Mouse (Mus musculus) neural tube, embryonic 12.5 days (tissue): ENCODE data around the gene Mpnd. TPM values are rescaled to one million over a fixed set of nuclear protein-coding genes. Genes with fewer than 3 reads are reported as not detected.

Source experiments
- ATAC-seq: fragments of 200-750 bp; cut with Nextera tagmentation; 2 replicates; pipeline ENCODE4 v1.8.0; 2017; ENCODE audit warnings: low read depth, mild to moderate bottlenecking, moderate TSS enrichment, moderate library complexity; ENCODE audit not compliant: low FRiP score
- H3K27ac ChIP-seq: fragments of 300-500 bp; sonication (generic); 2 replicates; pipeline ENCODE4 v1.5.1; 2016
- H3K27me3 ChIP-seq: fragments of 300-500 bp; sonication (generic); replicated peaks from 2 replicates; pipeline ENCODE4 v1.6.1; 2016; ENCODE audit warnings: mild to moderate bottlenecking
- H3K36me3 ChIP-seq: fragments of 300-500 bp; sonication (generic); 2 replicates; pipeline ENCODE4 v1.6.1; 2016; ENCODE audit warnings: mild to moderate bottlenecking
- H3K4me1 ChIP-seq: fragments of 300-500 bp; sonication (generic); 2 replicates; pipeline ENCODE4 v1.6.1; 2016
- H3K4me2 ChIP-seq: fragments of 300-500 bp; sonication (generic); replicated peaks from 2 replicates; pipeline ENCODE4 v1.6.1; 2016; ENCODE audit warnings: mild to moderate bottlenecking
- H3K4me3 ChIP-seq: fragments of 300-500 bp; sonication (generic); 2 replicates; pipeline ENCODE4 v1.5.1; 2016
- H3K9ac ChIP-seq: fragments of 300-500 bp; sonication (generic); 2 replicates; pipeline ENCODE4 v1.6.1; 2016; ENCODE audit warnings: mild to moderate bottlenecking
- H3K9me3 ChIP-seq: fragments of 300-500 bp; sonication (generic); 2 replicates; pipeline ENCODE4 v1.6.1; 2016; ENCODE audit warnings: mild to moderate bottlenecking
- WGBS: fragments of 180-500 bp; shearing (Covaris S2); methylation state at CpG from one replicate; pipeline ENCODE4 v1.1.7; 2016; 5-methylcytosine and 5-hydroxymethylcytosine counted together
- polyA plus RNA-seq: library from polyadenylated mRNA; unstranded; fragments of >200 nt; fragmentation: Nextera tagmentation; extraction: Ambion mirVana; gene quantifications from 2 replicates; pipeline ENCODE4 v1.2.1, GENCODE M21; 2016

Gene Mpnd
- 209 and 214 TPM in 2 replicates for polyA plus RNA-seq

GRCm38 (mm10) chr17:56005415-56006061 is at the start of gene Mpnd, which contains the start of gene Stap2:
Gene Mpnd (plus strand): TSS chr17:56005711.
Gene Stap2 (minus strand): TSS chr17:56005584.
- 0 out of 2 replicates have a peak within 1 kb of the TSS, but pooled peaks have one; percentile 6 for H3K9ac ChIP-seq
- no peak for ATAC-seq
- H3K4me3 ChIP-seq: no peak within 1 kb of the TSS
- H3K9me3 ChIP-seq: no peaks in the 10 kb centered on the region
- H3K27me3 ChIP-seq: peaks cover 9% of the 10 kb centered on the region
- WGBS: 58% methylated on average over 13 of the region's 13 CpGs
- H3K4me1 ChIP-seq: peaks cover 15% of the 10 kb centered on the region
- H3K36me3 ChIP-seq: no peaks in the 10 kb centered on the region
- no peak within 1 kb of the TSS for H3K27ac ChIP-seq
- no peak within 1 kb of the TSS for H3K4me2 ChIP-seq

- WGBS: under 1% methylated on average over 26 of the region's 26 CpGs
- Histone ChIP-seq H3K4me3 (peak overlapping the region; percentile 43), H3K4me2 (peak overlapping the region; percentile 78), H3K4me1 (peaks cover 31% of the 10 kb centered on the region), H3K9me3 (no peaks in the 10 kb centered on the region), H3K9ac (peak overlapping the region; percentile 54), H3K36me3 (peaks cover 4% of the 10 kb centered on the region; the same call in 1 of the 2 replicates), H3K27ac (no peak overlapping the region), H3K27me3 (peaks cover 13% of the 10 kb centered on the region; the same call in 1 of the 2 replicates)
- ATAC-seq: peak; percentile 27
These were observed 49.4 kb upstream of the Mpnd start for GRCm38 (mm10) chr17:55956129-55956528.

GRCm38 (mm10) chr17:55956591-55956990 is 48.9 kb upstream of the Mpnd start:
- Histone ChIP-seq H3K36me3 (peaks cover 8% of the 10 kb centered on the region; the same call in 1 of the 2 replicates), H3K4me2 (peak overlapping the region; percentile 78), H3K4me3 (peak overlapping the region; percentile 43), H3K9me3 (no peaks in the 10 kb centered on the region), H3K4me1 (peaks cover 31% of the 10 kb centered on the region), H3K9ac (peak overlapping the region; percentile 54; the same call in 1 of the 2 replicates), H3K27me3 (peaks cover 13% of the 10 kb centered on the region; the same call in 1 of the 2 replicates), H3K27ac (no peak overlapping the region)
- 0 out of 2 replicates have a peak, but pooled peaks have one; percentile 0 for ATAC-seq
- WGBS: 39% methylated on average over 6 of the region's 6 CpGs

DNA sequence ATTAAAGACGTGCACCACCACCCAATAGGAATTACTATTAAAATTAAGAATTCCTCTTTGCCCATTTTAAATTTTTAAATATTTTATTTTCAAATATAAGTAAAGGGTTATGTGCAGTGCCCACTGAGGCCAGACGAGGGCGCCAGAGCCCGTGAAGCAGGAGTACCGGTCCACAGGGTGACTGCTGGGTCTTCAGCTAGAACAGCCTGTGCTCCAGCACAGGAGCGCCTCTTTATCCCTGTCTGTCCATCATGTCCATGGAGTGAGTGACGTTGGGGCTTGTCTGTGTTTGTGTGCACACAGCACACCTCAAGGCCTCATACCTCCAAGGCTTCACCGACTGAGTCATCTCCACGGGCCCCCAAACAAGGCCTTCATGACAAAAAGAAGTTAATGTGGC is 48.3 kb upstream of the Mpnd start:
- 12% methylated on average over 9 of the region's 9 CpGs for WGBS
- Histone ChIP-seq H3K27ac (no peak overlapping the region), H3K4me3 (no peak overlapping the region), H3K27me3 (peaks cover 13% of the 10 kb centered on the region; the same call in 1 of the 2 replicates), H3K9me3 (no peaks in the 10 kb centered on the region), H3K9ac (no peak overlapping the region), H3K4me1 (peaks cover 31% of the 10 kb centered on the region), H3K36me3 (peaks cover 14% of the 10 kb centered on the region), H3K4me2 (peak overlapping the region; percentile 78)
- ATAC-seq: 0 out of 2 replicates have a peak, but pooled peaks have one; percentile 43

- ATAC-seq: no peak
- peaks cover 19% of the 10 kb centered on the region for H3K36me3 ChIP-seq
- peaks cover 7% of the 10 kb centered on the region; the same call in 1 of the 2 replicates for H3K27me3 ChIP-seq
- no peaks in the 10 kb centered on the region for H3K9me3 ChIP-seq
- WGBS: 76% methylated on average over 12 of the region's 13 CpGs
- peak overlapping the region; percentile 64 for H3K9ac ChIP-seq
- 0 out of 2 replicates have a peak overlapping the region, but pooled peaks have one; percentile 53 for H3K27ac ChIP-seq
- H3K4me3 ChIP-seq: peak overlapping the region; percentile 52
- peak overlapping the region; percentile 78 for H3K4me2 ChIP-seq
- peaks cover 31% of the 10 kb centered on the region for H3K4me1 ChIP-seq
These were observed 47.6 kb upstream of the Mpnd start for GRCm38 (mm10) chr17:55957726-55958583.

GRCm38 (mm10) chr17:55958584-55958886 is 47.0 kb upstream of the Mpnd start:
- H3K36me3 ChIP-seq: peaks cover 23% of the 10 kb centered on the region
- peak overlapping the region; percentile 52 for H3K4me3 ChIP-seq
- H3K9ac ChIP-seq: peak overlapping the region; percentile 64
- H3K27me3 ChIP-seq: peaks cover 7% of the 10 kb centered on the region; the same call in 1 of the 2 replicates
- 30% methylated on average over 2 of the region's 2 CpGs for WGBS
- peak overlapping the region; percentile 53; the same call in 1 of the 2 replicates for H3K27ac ChIP-seq
- H3K4me2 ChIP-seq: peak overlapping the region; percentile 73
- no peak for ATAC-seq
- H3K9me3 ChIP-seq: no peaks in the 10 kb centered on the region
- H3K4me1 ChIP-seq: peaks cover 31% of the 10 kb centered on the region

- Histone ChIP-seq H3K36me3 (peaks cover 28% of the 10 kb centered on the region), H3K4me3 (peak within 1 kb of the TSS; percentile 52), H3K4me2 (peak within 1 kb of the TSS; percentile 73), H3K9ac (peak within 1 kb of the TSS; percentile 64), H3K27me3 (peaks cover 7% of the 10 kb centered on the region; the same call in 1 of the 2 replicates), H3K9me3 (no peaks in the 10 kb centered on the region), H3K27ac (peak within 1 kb of the TSS; percentile 82), H3K4me1 (peaks cover 31% of the 10 kb centered on the region)
- ATAC-seq: peak; percentile 86
- WGBS: under 1% methylated on average over 44 of the region's 46 CpGs
These were observed 46.4 kb upstream of the Mpnd start, which contains the start of gene Yju2 for GRCm38 (mm10) chr17:55958918-55959728. Gene Yju2 (plus strand): TSS chr17:55959099.

GRCm38 (mm10) chr17:55959946-55960740 is 45.4 kb upstream of the Mpnd start:
- peak overlapping the region; percentile 73 for H3K4me2 ChIP-seq
- peaks cover 2% of the 10 kb centered on the region; the same call in 1 of the 2 replicates for H3K27me3 ChIP-seq
- no peak overlapping the region for H3K9ac ChIP-seq
- H3K4me1 ChIP-seq: peaks cover 31% of the 10 kb centered on the region
- peak overlapping the region; percentile 52 for H3K4me3 ChIP-seq
- peaks cover 38% of the 10 kb centered on the region for H3K36me3 ChIP-seq
- 81% methylated on average over 10 of the region's 10 CpGs for WGBS
- H3K9me3 ChIP-seq: no peaks in the 10 kb centered on the region
- H3K27ac ChIP-seq: no peak overlapping the region
- 0 out of 2 replicates have a peak, but pooled peaks have one; percentile 5 for ATAC-seq

DNA sequence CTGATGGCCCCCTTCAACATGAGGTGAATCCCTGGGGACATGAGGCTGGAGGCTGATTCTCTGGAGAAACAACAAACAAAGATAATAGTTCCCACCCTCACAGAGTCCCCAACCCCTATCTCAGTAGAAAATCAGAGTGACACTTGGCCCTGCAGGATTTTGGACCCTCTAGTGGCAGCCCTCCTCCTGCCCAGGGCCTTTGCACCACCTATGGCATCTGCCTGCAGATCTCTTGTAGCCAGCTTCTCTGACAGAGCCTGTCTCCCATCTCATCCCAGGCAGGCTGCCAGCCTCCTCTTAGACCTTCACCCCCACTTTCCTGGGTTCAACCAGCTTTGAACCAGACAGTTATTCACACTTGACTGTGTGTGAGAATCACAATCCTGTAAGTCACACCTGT is 44.7 kb upstream of the Mpnd start:
- no peak overlapping the region for H3K9ac ChIP-seq
- peaks cover 43% of the 10 kb centered on the region for H3K36me3 ChIP-seq
- H3K9me3 ChIP-seq: no peaks in the 10 kb centered on the region
- no peaks in the 10 kb centered on the region for H3K27me3 ChIP-seq
- no peak for ATAC-seq
- H3K4me1 ChIP-seq: peaks cover 31% of the 10 kb centered on the region
- no peak overlapping the region for H3K27ac ChIP-seq
- H3K4me2 ChIP-seq: no peak overlapping the region
- H3K4me3 ChIP-seq: no peak overlapping the region

DNA sequence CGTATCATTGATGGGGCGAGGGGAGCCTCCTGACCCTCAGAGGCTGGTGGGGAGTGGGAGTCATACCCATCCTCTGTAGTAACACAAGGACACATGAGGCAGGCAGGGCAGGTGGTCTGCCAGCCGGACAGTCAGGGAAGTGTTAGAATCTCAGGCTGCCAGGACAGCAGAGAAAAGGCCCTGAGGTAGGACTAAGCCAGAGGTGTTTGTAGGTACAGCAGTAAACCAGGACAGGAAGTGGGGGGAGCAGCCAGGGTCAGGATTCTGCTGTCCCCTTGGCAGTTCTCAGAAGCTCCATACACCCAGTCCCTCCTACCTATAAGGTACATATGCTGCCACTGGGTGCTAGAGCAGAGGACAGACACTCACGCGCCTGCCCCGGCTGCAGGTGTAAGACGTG is 43.9 kb upstream of the Mpnd start:
- 97% methylated on average over 7 of the region's 7 CpGs for WGBS
- H3K36me3 ChIP-seq: peaks cover 50% of the 10 kb centered on the region
- H3K9ac ChIP-seq: no peak overlapping the region
- H3K4me1 ChIP-seq: peaks cover 23% of the 10 kb centered on the region
- H3K4me2 ChIP-seq: no peak overlapping the region
- H3K27me3 ChIP-seq: no peaks in the 10 kb centered on the region
- no peak for ATAC-seq
- H3K4me3 ChIP-seq: no peak overlapping the region
- no peak overlapping the region for H3K27ac ChIP-seq
- H3K9me3 ChIP-seq: no peaks in the 10 kb centered on the region

DNA sequence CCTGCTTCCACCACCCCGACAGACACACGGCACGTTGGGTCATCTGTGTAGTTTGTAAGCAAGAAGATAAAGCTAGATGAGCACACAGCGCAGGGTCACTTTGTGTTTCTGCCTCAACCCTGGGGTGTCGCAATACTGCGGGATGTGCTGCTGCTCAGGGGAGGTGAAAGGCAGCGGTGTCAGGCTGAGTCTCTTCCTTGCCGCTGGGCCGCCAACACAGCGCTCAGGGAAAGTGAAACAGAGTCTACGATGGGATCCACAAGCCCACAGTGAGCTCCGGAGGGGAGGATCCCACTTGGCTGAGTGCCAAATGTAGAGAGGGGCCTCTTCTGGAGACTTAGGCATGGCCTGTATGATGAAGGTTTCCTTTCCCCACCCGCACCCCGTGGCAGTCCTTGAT is 42.3 kb upstream of the Mpnd start:
- no peaks in the 10 kb centered on the region for H3K9me3 ChIP-seq
- H3K27ac ChIP-seq: no peak overlapping the region
- no peak overlapping the region for H3K9ac ChIP-seq
- no peak for ATAC-seq
- no peaks in the 10 kb centered on the region for H3K27me3 ChIP-seq
- H3K36me3 ChIP-seq: peaks cover 62% of the 10 kb centered on the region
- H3K4me1 ChIP-seq: peaks cover 13% of the 10 kb centered on the region
- 86% methylated on average over 14 of the region's 14 CpGs for WGBS
- H3K4me2 ChIP-seq: no peak overlapping the region
- H3K4me3 ChIP-seq: no peak overlapping the region
